Mouse (Mus musculus) MEL (cell line): Measurements from ENCODE around the gene Gm20388. TPM values are rescaled to one million over a fixed set of nuclear protein-coding genes. Genes with fewer than 3 reads are reported as not detected.
A peak's percentile ranks its signal among the peaks of the same experiment; 100 is the strongest.

Source experiments
- DNase-seq: peaks from one replicate; pipeline ENCODE4 v3.0.0; 2011; ENCODE audit warnings: low read depth, low spot score
- H3K27ac ChIP-seq: 2 replicates; pipeline ENCODE4 v1.5.1; 2012; ENCODE audit warnings: low read depth, mild to moderate bottlenecking, control low read depth, low read length, moderate library complexity; ENCODE audit not compliant: control insufficient read depth
- H3K27me3 ChIP-seq, 2 experiments: fragments of 150-350 bp in 1 of 2; sonication (generic) in 1 of 2; 2 replicates each; pipeline ENCODE4 v1.6.1; 2012; ENCODE audit warnings: low read length in 2 of 2, mild to moderate bottlenecking in 2 of 2, improper control_type of control experiment in 1 of 2, moderate library complexity in 1 of 2; ENCODE audit not compliant: insufficient read depth in 2 of 2, control insufficient read depth in 1 of 2
- H3K36me3 ChIP-seq, 2 experiments: 2 replicates each; pipeline ENCODE4 v1.6.1; 2012 to 2014; ENCODE audit warnings: low read length in 2 of 2, improper control_type of control experiment in 1 of 2, inconsistent platforms in 1 of 2, mild to moderate bottlenecking in 1 of 2; ENCODE audit not compliant: insufficient read depth in 2 of 2, control insufficient read depth in 1 of 2
- H3K4me1 ChIP-seq, 2 experiments: fragments of 150-350 bp in 1 of 2; sonication (generic) in 1 of 2; 2 replicates each; pipeline ENCODE4 v1.6.1; 2012; ENCODE audit warnings: low read length in 2 of 2, improper control_type of control experiment in 1 of 2, mild to moderate bottlenecking in 1 of 2; ENCODE audit not compliant: insufficient read depth in 2 of 2, control insufficient read depth in 1 of 2
- H3K4me3 ChIP-seq, 2 experiments: fragments of 150-350 bp in 1 of 2; sonication (generic) in 1 of 2; 2 replicates each; pipeline ENCODE4 v1.5.1; 2012; ENCODE audit warnings: low read depth in 2 of 2, low read length in 2 of 2, mild to moderate bottlenecking in 2 of 2, moderate library complexity in 2 of 2, control low read depth in 1 of 2, improper control_type of control experiment in 1 of 2; ENCODE audit not compliant: control insufficient read depth in 1 of 2, insufficient read depth in 1 of 2
- H3K79me2 ChIP-seq: 2 replicates; pipeline ENCODE4 v1.6.1; 2012; ENCODE audit warnings: mild to moderate bottlenecking, low read length, moderate library complexity; ENCODE audit not compliant: control insufficient read depth, poor library complexity, insufficient read depth
- H3K9ac ChIP-seq: 2 replicates; pipeline ENCODE4 v1.6.1; 2012; ENCODE audit warnings: low read depth, mild to moderate bottlenecking, control low read depth, low read length, moderate library complexity; ENCODE audit not compliant: control insufficient read depth, poor library complexity, severe bottlenecking
- H3K9me3 ChIP-seq: fragments of 150-350 bp; sonication (generic); replicated peaks from 2 replicates; pipeline ENCODE4 v1.6.1; 2012; ENCODE audit warnings: mild to moderate bottlenecking, low read length, improper control_type of control experiment, moderate library complexity; ENCODE audit not compliant: insufficient read depth
- BHLHE40 ChIP-seq: IDR thresholded peaks from 2 replicates; pipeline ENCODE4 v1.6.1; 2012; ENCODE audit warnings: low read depth, mild to moderate bottlenecking, inconsistent platforms, low read length, improper control_type of control experiment, borderline replicate concordance
- CHD1 ChIP-seq: IDR thresholded peaks from 2 replicates; pipeline ENCODE4 v1.6.1; 2012; ENCODE audit warnings: low read depth, mild to moderate bottlenecking, inconsistent platforms, low read length, improper control_type of control experiment
- CHD2 ChIP-seq: IDR thresholded peaks from 2 replicates; pipeline ENCODE4 v1.6.1; 2011; ENCODE audit warnings: low read length, improper control_type of control experiment
- E2F4 ChIP-seq: IDR thresholded peaks from 2 replicates; pipeline ENCODE4 v1.6.1; 2011; ENCODE audit warnings: low read depth, low read length, improper control_type of control experiment, borderline replicate concordance
- EP300 ChIP-seq, 2 experiments: IDR thresholded peaks; 2 replicates each; pipeline ENCODE4 v1.6.1; 2011; ENCODE audit warnings: improper control_type of control experiment in 2 of 2, low read length in 2 of 2, low read depth in 1 of 2, mild to moderate bottlenecking in 1 of 2
- GATA1 ChIP-seq: IDR thresholded peaks from 2 replicates; pipeline ENCODE4 v1.6.1; 2011; ENCODE audit warnings: low read depth, low read length, improper control_type of control experiment
- HCFC1 ChIP-seq: IDR thresholded peaks from 2 replicates; pipeline ENCODE4 v1.6.1; 2012; ENCODE audit warnings: low read depth, mild to moderate bottlenecking, inconsistent platforms, low read length, improper control_type of control experiment, moderate library complexity
- JUND ChIP-seq: IDR thresholded peaks from 2 replicates; pipeline ENCODE4 v1.6.1; 2011; ENCODE audit warnings: low read depth, mild to moderate bottlenecking, improper control_type of control experiment, low read length
- KAT2A ChIP-seq: conservative IDR thresholded peaks from 2 replicates; pipeline ENCODE4 v1.6.1; 2012; ENCODE audit warnings: low read depth, low read length, improper control_type of control experiment, inconsistent platforms
- MAFK ChIP-seq: IDR thresholded peaks from 2 replicates; pipeline ENCODE4 v1.6.1; 2011; ENCODE audit warnings: low read depth, mild to moderate bottlenecking, low read length, improper control_type of control experiment, borderline replicate concordance
- MAX ChIP-seq: IDR thresholded peaks from 2 replicates; pipeline ENCODE4 v1.6.1; 2011; ENCODE audit warnings: low read length, improper control_type of control experiment
- MAZ ChIP-seq: IDR thresholded peaks from 2 replicates; pipeline ENCODE4 v1.6.1; 2012; ENCODE audit warnings: low read depth, mild to moderate bottlenecking, inconsistent platforms, low read length, improper control_type of control experiment
- MEF2A ChIP-seq: IDR thresholded peaks from 2 replicates; pipeline ENCODE4 v1.6.1; 2014; ENCODE audit warnings: low read depth, mild to moderate bottlenecking, inconsistent platforms, low read length, improper control_type of control experiment; ENCODE audit not compliant: poor library complexity, insufficient replicate concordance, severe bottlenecking; ENCODE audit errors: extremely low read depth
- MXI1 ChIP-seq: IDR thresholded peaks from 2 replicates; pipeline ENCODE4 v1.6.1; 2011; ENCODE audit warnings: mild to moderate bottlenecking, low read depth, low read length, improper control_type of control experiment
- MYB ChIP-seq: IDR thresholded peaks from 2 replicates; pipeline ENCODE4 v1.6.1; 2011; ENCODE audit warnings: mild to moderate bottlenecking, low read depth, low read length, improper control_type of control experiment
- NELFE ChIP-seq: IDR thresholded peaks from 2 replicates; pipeline ENCODE4 v1.6.1; 2011; ENCODE audit warnings: low read depth, low read length, improper control_type of control experiment
- NRF1 ChIP-seq: IDR thresholded peaks from 2 replicates; pipeline ENCODE4 v1.6.1; 2014; ENCODE audit warnings: low read depth, mild to moderate bottlenecking, inconsistent platforms, low read length, improper control_type of control experiment, moderate library complexity; ENCODE audit not compliant: poor library complexity, insufficient read depth, severe bottlenecking
- POLR2A ChIP-seq, 2 experiments: IDR thresholded peaks; 2 replicates each; pipeline ENCODE4 v1.6.1; 2011 to 2012; ENCODE audit warnings: low read length in 2 of 2, mild to moderate bottlenecking in 2 of 2, control low read depth in 1 of 2, improper control_type of control experiment in 1 of 2, low read depth in 1 of 2, moderate library complexity in 1 of 2; ENCODE audit not compliant: control insufficient read depth in 1 of 2, insufficient read depth in 1 of 2, poor library complexity in 1 of 2
- POLR2AphosphoS2 ChIP-seq: IDR thresholded peaks from 2 replicates; pipeline ENCODE4 v1.6.1; 2011; ENCODE audit warnings: low read length, improper control_type of control experiment
- POLR2AphosphoS5 ChIP-seq: IDR thresholded peaks from 2 replicates; pipeline ENCODE4 v1.6.1; 2012; ENCODE audit warnings: low read depth, borderline replicate concordance, mild to moderate bottlenecking, inconsistent platforms, low read length, moderate library complexity, mixed read lengths
- RAD21 ChIP-seq: IDR thresholded peaks from 2 replicates; pipeline ENCODE4 v1.6.1; 2011; ENCODE audit warnings: mild to moderate bottlenecking, low read depth, low read length, improper control_type of control experiment
- RCOR1 ChIP-seq: IDR thresholded peaks from 2 replicates; pipeline ENCODE4 v1.6.1; 2012; ENCODE audit warnings: low read depth, mild to moderate bottlenecking, inconsistent platforms, low read length, improper control_type of control experiment
- SIN3A ChIP-seq: IDR thresholded peaks from 2 replicates; pipeline ENCODE4 v1.6.1; 2012; ENCODE audit warnings: low read length, improper control_type of control experiment, inconsistent platforms
- SMC3 ChIP-seq: IDR thresholded peaks from 2 replicates; pipeline ENCODE4 v1.6.1; 2011; ENCODE audit warnings: low read depth, low read length, improper control_type of control experiment
- TAL1 ChIP-seq: IDR thresholded peaks from 2 replicates; pipeline ENCODE4 v1.6.1; 2012; ENCODE audit warnings: mild to moderate bottlenecking, inconsistent platforms, low read length, moderate library complexity, mixed read lengths
- TBP ChIP-seq: IDR thresholded peaks from 2 replicates; pipeline ENCODE4 v1.8.0; 2011; ENCODE audit warnings: low read depth, low read length, improper control_type of control experiment
- TCF12 ChIP-seq: IDR thresholded peaks from 2 replicates; pipeline ENCODE4 v1.6.1; 2014; ENCODE audit warnings: low read depth, mild to moderate bottlenecking, inconsistent platforms, low read length, improper control_type of control experiment, moderate library complexity
- UBTF ChIP-seq: IDR thresholded peaks from 2 replicates; pipeline ENCODE4 v1.6.1; 2012; ENCODE audit warnings: low read depth, mild to moderate bottlenecking, inconsistent platforms, low read length, improper control_type of control experiment, moderate library complexity, borderline replicate concordance; ENCODE audit not compliant: insufficient read depth
- USF1 ChIP-seq: IDR thresholded peaks from 2 replicates; pipeline ENCODE4 v1.6.1; 2014; ENCODE audit warnings: low read depth, mild to moderate bottlenecking, inconsistent platforms, low read length, improper control_type of control experiment, moderate library complexity
- ZKSCAN1 ChIP-seq: IDR thresholded peaks from 2 replicates; pipeline ENCODE4 v1.6.1; 2012; ENCODE audit warnings: low read depth, mild to moderate bottlenecking, inconsistent platforms, low read length, improper control_type of control experiment, moderate library complexity
- ZMIZ1 ChIP-seq: IDR thresholded peaks from 2 replicates; pipeline ENCODE4 v1.6.1; 2012; ENCODE audit warnings: low read depth, mild to moderate bottlenecking, inconsistent platforms, low read length, improper control_type of control experiment, moderate library complexity
- ZNF384 ChIP-seq: IDR thresholded peaks from 2 replicates; pipeline ENCODE4 v1.6.1; 2012; ENCODE audit warnings: low read depth, mild to moderate bottlenecking, inconsistent platforms, low read length, improper control_type of control experiment
- polyA plus RNA-seq, 2 experiments: library from polyadenylated mRNA; stranded (reverse) in 1 of 2; unstranded in 1 of 2; fragments of >175 nt in 1 of 2; fragments of >200 nt in 1 of 2; gene quantifications; 2 replicates each; pipeline versions ENCODE4 v1.2.1 to v1.2.4; 2012; ENCODE audit warnings: low replicate concordance in 2 of 2, low read depth in 1 of 2; ENCODE audit not compliant: insufficient read length in 2 of 2, insufficient read depth in 1 of 2, missing spikeins in 1 of 2
- total RNA-seq: library from RNA; depleted of rRNA; stranded (reverse); fragments of 300-350 nt; gene quantifications from 2 replicates; pipeline ENCODE4 v1.2.3, GENCODE M21; 2012

Gene Gm20388
- total and polyA plus RNA-seq, 3 experiments, result 11.1 to 17.8 TPM; not detected in 1

- TF ChIP-seq MAZ, result no peak
- no peak for TF ChIP-seq CHD2
- TF ChIP-seq MYB, result no peak
- no peak for TF ChIP-seq MXI1
- TF ChIP-seq RAD21, result no peak
- TF ChIP-seq TAL1, result no peak
- TF ChIP-seq ZMIZ1, result no peak
- TF ChIP-seq MAX, result peak; percentile 59; the same call in 1 of the 2 replicates
- TF ChIP-seq POLR2AphosphoS5, result no peak
- no peak for TF ChIP-seq EP300 (IDR thresholded peaks at IDR 0.05; ENCODE audit: low read depth in 1 of 2, low read length in 2 of 2)
- no peak for TF ChIP-seq SMC3
- TF ChIP-seq TBP, result no peak
- no peak for TF ChIP-seq HCFC1
- no peak; the same call in none of the 2 replicates for TF ChIP-seq SIN3A
Measured at GRCm38 (mm10) chr8:122566766-122567165, 2656.1 kb downstream of the Gm20388 start (continued).

GRCm38 (mm10) chr8:122567361-122568108, 2656.9 kb downstream of the Gm20388 start, which contains the start of gene Cdt1:
Gene Cdt1 (plus strand): TSS chr8:122568015.
- Histone ChIP-seq H3K9me3 (no peaks in the 10 kb centered on the region), H3K4me3 (peak within 1 kb of the TSS; percentile 67 to 90), H3K36me3 (peaks cover 0 to 7% of the 10 kb centered on the region in 2 experiments; a peak in 2 of 4 replicates), H3K4me1 (peaks cover 0 to 15% of the 10 kb centered on the region in 2 experiments; a peak in 2 of 4 replicates), H3K9ac (peak within 1 kb of the TSS; percentile 99), H3K79me2 (peaks cover 23% of the 10 kb centered on the region), H3K27me3 (no peaks in the 10 kb centered on the region), H3K27ac (peak within 1 kb of the TSS; percentile 88)
- DNase-seq, result peak; percentile 93
- TF ChIP-seq GATA1 (no peak), USF1 (0 out of 2 replicates have a peak, but pooled peaks have one; percentile 24), NELFE (peak; percentile 65), KAT2A (peak; percentile 50; the same call in 1 of the 2 replicates), BHLHE40 (peak; percentile 43; the same call in 1 of the 2 replicates), CHD1 (peak; percentile 98), NRF1 (peak; percentile 97), SIN3A (peak; percentile 72), MEF2A (no peak), TCF12 (peak; percentile 21; the same call in 1 of the 2 replicates), POLR2AphosphoS5 (no peak), ZNF384 (no peak), SMC3 (no peak), ZKSCAN1 (no peak), MAX (0 out of 2 replicates have a peak, but pooled peaks have one; percentile 20), POLR2AphosphoS2 (peak; percentile 44; the same call in 1 of the 2 replicates), RCOR1 (no peak), JUND (no peak), E2F4 (peak; percentile 98), MXI1 (peak; percentile 46), POLR2A (IDR thresholded peaks at IDR 0.05; ENCODE audit: control insufficient read depth in 1 of 2, insufficient read depth in 1 of 2, low read depth in 1 of 2, low read length in 2 of 2, poor library complexity in 1 of 2) (peak; percentile 66 to 89; a peak in 3 of 4 replicates), MAFK (no peak), HCFC1 (peak; percentile 77), UBTF (no peak), CHD2 (no peak), EP300 (IDR thresholded peaks at IDR 0.05; ENCODE audit: low read depth in 1 of 2, low read length in 2 of 2) (no peak), ZMIZ1 (no peak), MYB (no peak)
